In the genomic region with DNA sequence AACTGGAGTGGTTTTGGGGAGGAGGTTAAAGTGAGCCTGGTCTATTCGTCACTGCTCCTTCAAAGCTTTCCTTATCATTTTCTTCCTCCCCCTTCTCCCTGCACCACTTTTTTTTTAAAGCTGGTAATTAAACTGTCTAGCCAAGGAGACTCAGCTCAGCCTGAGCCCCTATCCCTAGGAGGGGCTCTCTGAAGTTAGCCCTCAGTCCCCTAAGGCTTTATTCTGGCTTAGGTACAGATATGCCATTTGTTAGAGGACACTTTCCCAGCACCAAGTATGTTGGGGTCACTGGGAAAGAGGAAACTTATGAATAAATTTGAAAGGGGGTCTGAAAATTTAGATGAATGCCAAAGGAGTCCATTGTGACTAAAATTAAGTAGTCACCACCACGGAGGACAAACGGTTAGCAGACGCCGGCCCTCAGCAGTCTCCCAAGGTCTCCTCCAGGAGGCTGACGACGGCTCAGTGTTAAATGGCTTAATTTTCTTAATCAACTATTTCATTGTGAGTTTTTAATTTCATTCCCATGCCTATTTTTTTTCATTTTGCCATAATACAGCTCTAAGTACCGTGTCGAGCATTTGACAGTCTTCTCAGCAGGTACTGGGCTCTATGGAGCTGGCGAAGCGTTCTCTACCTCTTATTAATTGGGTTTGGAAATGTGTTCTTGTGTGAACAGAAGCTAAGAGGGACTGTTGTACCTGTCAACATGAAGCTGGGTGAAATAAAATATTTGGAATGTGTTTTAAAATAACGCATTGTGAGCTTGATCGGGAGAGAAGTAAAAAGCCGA, we compare ENCODE assay signal across 25 mouse cellular contexts.
DNase-seq lines count a peak whose midpoint lies in the region; ATAC-seq and TF ChIP-seq lines count a peak whose summit lies in the region.
"Had no signal": no experiment of that assay in that cellular context is flagged by ENCODE, and none has a peak within 500 bp of the region (broad histone marks: within the 10 kb centered on the region; RNA-seq: fewer than 3 reads in every experiment).

No protein-coding gene starts in this region.

- H3K9me3 ChIP-seq in forebrain, embryonic 16.5 days (ENCODE audit: control insufficient read depth, low read length), result no peaks in the 10 kb centered on the region
- no peaks in the 10 kb centered on the region for H3K9me3 ChIP-seq in forebrain, postnatal 0 days (ENCODE audit: low read length)
- no peaks in the 10 kb centered on the region for H3K9me3 ChIP-seq in hindbrain, embryonic 11.5 days (ENCODE audit: control insufficient read depth, low read length)
- no peaks in the 10 kb centered on the region for H3K9me3 ChIP-seq in hindbrain, embryonic 15.5 days
- H3K9me3 ChIP-seq in midbrain, embryonic 15.5 days, result no peaks in the 10 kb centered on the region
- no peaks in the 10 kb centered on the region for H3K9me3 ChIP-seq in neural tube, embryonic 15.5 days (replicated peaks)
- H3K9me3 ChIP-seq: G1E; heart, embryonic 13.5 days; liver, embryonic 13.5 days; neural tube, embryonic 12.5 days had no signal

- H3K9ac ChIP-seq in forebrain, embryonic 16.5 days (replicated peaks; ENCODE audit: low read depth, low read length), result no peak overlapping the region
- no peak overlapping the region for H3K9ac ChIP-seq in forebrain, postnatal 0 days
- no peak overlapping the region for H3K9ac ChIP-seq in hindbrain, embryonic 11.5 days (ENCODE audit: low read depth, low read length)
- H3K9ac ChIP-seq in hindbrain, embryonic 15.5 days, result no peak overlapping the region
- no peak overlapping the region for H3K9ac ChIP-seq in midbrain, embryonic 15.5 days
- no peak overlapping the region for H3K9ac ChIP-seq in neural tube, embryonic 15.5 days (replicated peaks)
- H3K9ac ChIP-seq: heart, embryonic 13.5 days; liver, embryonic 13.5 days; lung, embryonic 14.5 days; neural tube, embryonic 12.5 days had no signal

- H3K4me1 ChIP-seq in forebrain, embryonic 16.5 days (replicated peaks; ENCODE audit: control insufficient read depth, insufficient read depth, low read length), result peaks cover 5% of the 10 kb centered on the region; the same call in 1 of the 2 replicates
- no peaks in the 10 kb centered on the region for H3K4me1 ChIP-seq in forebrain, postnatal 0 days (ENCODE audit: insufficient read depth)
- no peaks in the 10 kb centered on the region for H3K4me1 ChIP-seq in hindbrain, embryonic 11.5 days (replicated peaks; ENCODE audit: control insufficient read depth, insufficient read depth, low read length)
- H3K4me1 ChIP-seq in hindbrain, embryonic 15.5 days (replicated peaks), result peaks cover 5% of the 10 kb centered on the region; the same call in 1 of the 2 replicates
- 0 out of 2 replicates have a peak, but pooled peaks cover 8% of the 10 kb centered on the region for H3K4me1 ChIP-seq in midbrain, embryonic 15.5 days
- 0 out of 2 replicates have a peak, but pooled peaks cover 5% of the 10 kb centered on the region for H3K4me1 ChIP-seq in neural tube, embryonic 15.5 days
- H3K4me1 ChIP-seq: liver, embryonic 13.5 days; neural tube, embryonic 12.5 days had no signal

- no peak overlapping the region for H3K27ac ChIP-seq in forebrain, embryonic 16.5 days (ENCODE audit: low read length)
- H3K27ac ChIP-seq in forebrain, postnatal 0 days (ENCODE audit: low read depth, low read length), result no peak overlapping the region
- no peak overlapping the region for H3K27ac ChIP-seq in hindbrain, embryonic 11.5 days (ENCODE audit: low read depth, low read length)
- H3K27ac ChIP-seq in hindbrain, embryonic 15.5 days (replicated peaks), result no peak overlapping the region
- H3K27ac ChIP-seq in midbrain, embryonic 15.5 days, result no peak overlapping the region
- H3K27ac ChIP-seq in neural tube, embryonic 15.5 days (replicated peaks), result no peak overlapping the region
- H3K27ac ChIP-seq: heart, embryonic 13.5 days; left cerebral cortex, adult 2 months; liver, embryonic 13.5 days; neural tube, embryonic 12.5 days had no signal

- 45% methylated on average over 14 of the region's 14 CpGs for WGBS in forebrain, embryonic 16.5 days
- 45% methylated on average over 14 of the region's 14 CpGs for WGBS in forebrain, postnatal 0 days
- 60% methylated on average over 14 of the region's 14 CpGs for WGBS in hindbrain, embryonic 11.5 days
- WGBS in hindbrain, embryonic 15.5 days, result 40% methylated on average over 14 of the region's 14 CpGs
- WGBS in midbrain, embryonic 15.5 days, result 42% methylated on average over 14 of the region's 14 CpGs
- 64% methylated on average over 14 of the region's 14 CpGs for WGBS in neural tube, embryonic 15.5 days

- H3K4me3 ChIP-seq in forebrain, embryonic 16.5 days (replicated peaks; ENCODE audit: low read length), result no peak overlapping the region
- no peak overlapping the region for H3K4me3 ChIP-seq in forebrain, postnatal 0 days (ENCODE audit: low read depth, low read length)
- no peak overlapping the region for H3K4me3 ChIP-seq in hindbrain, embryonic 11.5 days (ENCODE audit: low read depth, low read length)
- H3K4me3 ChIP-seq in hindbrain, embryonic 15.5 days, result no peak overlapping the region
- no peak overlapping the region for H3K4me3 ChIP-seq in midbrain, embryonic 15.5 days
- no peak overlapping the region for H3K4me3 ChIP-seq in neural tube, embryonic 15.5 days (replicated peaks)
- H3K4me3 ChIP-seq: heart, embryonic 13.5 days; left cerebral cortex, adult 2 months; liver, embryonic 13.5 days; neural tube, embryonic 12.5 days had no signal

- no peaks in the 10 kb centered on the region for H3K27me3 ChIP-seq in forebrain, embryonic 16.5 days (replicated peaks; ENCODE audit: control insufficient read depth, insufficient read depth, low read length)
- H3K27me3 ChIP-seq in forebrain, postnatal 0 days (ENCODE audit: insufficient read depth, low read length), result no peaks in the 10 kb centered on the region
- H3K27me3 ChIP-seq in hindbrain, embryonic 11.5 days (ENCODE audit: control insufficient read depth, insufficient read depth, low read length), result no peaks in the 10 kb centered on the region
- no peaks in the 10 kb centered on the region for H3K27me3 ChIP-seq in hindbrain, embryonic 15.5 days
- H3K27me3 ChIP-seq in midbrain, embryonic 15.5 days (replicated peaks), result no peaks in the 10 kb centered on the region
- H3K27me3 ChIP-seq in neural tube, embryonic 15.5 days (replicated peaks), result no peaks in the 10 kb centered on the region
- H3K27me3 ChIP-seq: CH12.LX; heart, embryonic 13.5 days; liver, embryonic 13.5 days; neural tube, embryonic 12.5 days; Patski had no signal

- no peak overlapping the region for H3K4me2 ChIP-seq in forebrain, embryonic 16.5 days (ENCODE audit: low read length)
- H3K4me2 ChIP-seq in forebrain, postnatal 0 days (ENCODE audit: low read depth), result no peak overlapping the region
- H3K4me2 ChIP-seq in hindbrain, embryonic 11.5 days (replicated peaks; ENCODE audit: low read depth, low read length), result no peak overlapping the region
- no peak overlapping the region for H3K4me2 ChIP-seq in hindbrain, embryonic 15.5 days
- H3K4me2 ChIP-seq in midbrain, embryonic 15.5 days, result no peak overlapping the region
- no peak overlapping the region for H3K4me2 ChIP-seq in neural tube, embryonic 15.5 days
- H3K4me2 ChIP-seq: heart, embryonic 13.5 days; liver, embryonic 13.5 days; lung, embryonic 14.5 days; neural tube, embryonic 12.5 days had no signal

- DNase-seq in forebrain, postnatal 0 days, result no peak
- DNase-seq in hindbrain, embryonic 11.5 days (ENCODE audit: low spot score), result no peak
- DNase-seq in testis, postnatal 14 days (ENCODE audit: low spot score), result no peak
- DNase-seq: adrenal gland, adult 2 months; B cell, adult 2 months; cerebellum, adult 18-20 months; cerebellum, postnatal 25 days; gastrocnemius, postnatal 10 days; heart, adult 18-20 months; heart, postnatal 36 days; liver, embryonic 13.5 days; lung, embryonic 14.5 days; retina, postnatal 1 day; right cerebral cortex, postnatal 25 days; thymus, postnatal 36 days had no signal

- no peak for TF ChIP-seq CTCF in forebrain, postnatal 0 days (IDR thresholded peaks at IDR 0.05; ENCODE audit: low read depth)

- ATAC-seq in forebrain, embryonic 16.5 days, result peak; percentile 43; the same call in 1 of the 2 replicates
- ATAC-seq in forebrain, postnatal 0 days, result no peak
- ATAC-seq in hindbrain, embryonic 11.5 days (ENCODE audit: low FRiP score), result peak; percentile 81
- peak; percentile 81 for ATAC-seq in hindbrain, embryonic 15.5 days (ENCODE audit: low FRiP score, low read depth)
- peak; percentile 48; the same call in 1 of the 2 replicates for ATAC-seq in midbrain, embryonic 15.5 days (replicated peaks)
- no peak for ATAC-seq in neural tube, embryonic 15.5 days (ENCODE audit: low FRiP score)
- ATAC-seq: Patski had no signal

- no peaks in the 10 kb centered on the region for H3K36me3 ChIP-seq in forebrain, embryonic 16.5 days (ENCODE audit: control insufficient read depth, insufficient read depth)
- H3K36me3 ChIP-seq in forebrain, postnatal 0 days (ENCODE audit: insufficient read depth), result no peaks in the 10 kb centered on the region
- H3K36me3 ChIP-seq in hindbrain, embryonic 11.5 days (ENCODE audit: control insufficient read depth, insufficient read depth, low read length), result no peaks in the 10 kb centered on the region
- H3K36me3 ChIP-seq in hindbrain, embryonic 15.5 days, result no peaks in the 10 kb centered on the region
- H3K36me3 ChIP-seq in midbrain, embryonic 15.5 days (replicated peaks), result no peaks in the 10 kb centered on the region
- no peaks in the 10 kb centered on the region for H3K36me3 ChIP-seq in neural tube, embryonic 15.5 days
- H3K36me3 ChIP-seq: G1E; heart, embryonic 13.5 days; liver, embryonic 13.5 days; neural tube, embryonic 12.5 days had no signal

Comparison
In these comparisons a context has a peak if more than half of its experiments do, and no peak if none do; other contexts are left out.
1. ATAC-seq: peak in forebrain, embryonic 16.5 days (single experiment), hindbrain, embryonic 11.5 days (single experiment), hindbrain, embryonic 15.5 days (single experiment) and midbrain, embryonic 15.5 days (single experiment); none in forebrain, postnatal 0 days (single experiment) and neural tube, embryonic 15.5 days (single experiment).